Mouse (Mus musculus): ENCODE data around the gene Fkbp14. TPM values are rescaled to one million over a fixed set of nuclear protein-coding genes. Genes with fewer than 3 reads are reported as not detected.

The Fkbp14 gene
- polyA plus RNA-seq, 1 experiment, result 11.3 TPM

DNA sequence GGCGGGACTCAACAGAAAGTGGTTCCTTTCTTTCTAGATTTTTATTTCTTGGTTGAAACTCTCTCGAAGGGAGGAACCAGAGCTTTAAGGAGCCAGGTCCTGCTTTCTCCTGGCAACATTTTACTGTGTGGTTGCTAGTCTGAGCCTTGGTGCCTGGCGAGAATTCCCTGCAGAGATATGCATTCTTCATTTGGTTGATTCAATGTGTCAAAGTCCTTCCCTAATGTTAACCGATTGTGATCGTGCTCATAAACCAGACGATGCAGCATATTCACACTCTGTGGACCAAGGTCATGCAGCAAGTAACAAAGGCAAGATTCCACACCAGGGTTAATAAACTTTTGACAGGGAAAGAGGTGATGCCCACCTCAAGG lies 30.6 kb downstream of the Fkbp14 start:
- peaks cover 7% of the 10 kb centered on the region for H3K4me1 ChIP-seq (ENCODE audit: control insufficient read depth, insufficient read depth, low read length)
- peak overlapping the region; percentile 55 for H3K4me3 ChIP-seq (ENCODE audit: insufficient read depth, low read length)
- TF ChIP-seq POLR2A (IDR thresholded peaks at IDR 0.05; ENCODE audit: extremely low read depth, insufficient read depth, low read length) (no peak), CTCF (IDR thresholded peaks at IDR 0.05; ENCODE audit: extremely low read depth, insufficient read depth, low read length) (no peak)
- peak overlapping the region; percentile 19; the same call in 1 of the 2 replicates for H3K27ac ChIP-seq (ENCODE audit: insufficient read depth, low read length)

DNA sequence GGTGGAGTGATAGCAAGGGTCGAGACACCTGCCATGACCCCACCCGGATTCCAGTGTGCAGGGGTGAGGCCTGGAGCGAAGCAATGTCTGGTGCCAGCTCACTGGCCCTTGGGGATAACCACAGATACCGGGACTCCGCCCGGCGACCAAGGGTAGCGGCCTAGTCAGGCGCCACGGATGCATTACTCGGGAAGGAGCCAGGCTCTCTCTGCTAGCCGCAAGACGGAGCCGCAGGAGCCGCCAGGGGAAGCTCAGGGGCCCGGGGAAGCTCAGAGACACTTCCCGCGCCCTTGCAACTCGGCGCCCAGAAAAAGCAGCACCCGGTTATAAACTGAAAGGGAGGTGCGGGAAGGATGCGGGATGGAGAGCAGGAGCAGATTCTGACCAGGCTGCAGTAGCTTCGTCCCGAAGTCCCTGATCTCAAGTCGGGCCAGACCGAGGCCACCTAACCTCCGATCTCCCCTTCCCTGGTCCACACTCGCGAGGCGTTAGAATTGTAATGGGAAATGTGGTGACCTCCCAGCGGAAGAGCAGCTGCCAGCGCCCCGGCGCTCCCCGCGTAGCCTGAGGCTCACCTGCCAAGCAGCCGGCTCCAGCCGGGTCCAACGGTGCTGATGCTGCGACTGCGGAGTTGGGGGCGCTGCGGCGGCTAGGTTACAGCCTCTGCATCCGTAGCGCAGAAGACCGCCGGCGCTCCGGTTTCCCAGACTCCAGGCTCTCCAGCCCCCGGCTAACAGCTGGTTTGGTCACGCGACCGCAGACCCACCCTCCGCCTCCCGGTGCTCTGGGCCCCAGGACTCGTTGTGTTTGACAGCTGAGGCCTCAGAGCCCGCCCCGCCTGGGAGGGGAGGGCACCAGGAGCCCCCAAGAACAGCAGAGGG lies 31.2 kb downstream of the Fkbp14 start, which contains the start of gene Scrn1:
TSS of gene Scrn1 (minus strand) at position 825 of the 881 bp plus-strand sequence.
- H3K4me1 ChIP-seq (ENCODE audit: control insufficient read depth, insufficient read depth, low read length), result peaks cover 7% of the 10 kb centered on the region
- TF ChIP-seq POLR2A (IDR thresholded peaks at IDR 0.05; ENCODE audit: extremely low read depth, insufficient read depth, low read length) (peak; percentile 68; the same call in 1 of the 2 replicates), CTCF (IDR thresholded peaks at IDR 0.05; ENCODE audit: extremely low read depth, insufficient read depth, low read length) (no peak)
- H3K4me3 ChIP-seq (ENCODE audit: insufficient read depth, low read length), result peak within 1 kb of the TSS; percentile 55
- H3K27ac ChIP-seq (ENCODE audit: insufficient read depth, low read length), result peak within 1 kb of the TSS; percentile 19

DNA sequence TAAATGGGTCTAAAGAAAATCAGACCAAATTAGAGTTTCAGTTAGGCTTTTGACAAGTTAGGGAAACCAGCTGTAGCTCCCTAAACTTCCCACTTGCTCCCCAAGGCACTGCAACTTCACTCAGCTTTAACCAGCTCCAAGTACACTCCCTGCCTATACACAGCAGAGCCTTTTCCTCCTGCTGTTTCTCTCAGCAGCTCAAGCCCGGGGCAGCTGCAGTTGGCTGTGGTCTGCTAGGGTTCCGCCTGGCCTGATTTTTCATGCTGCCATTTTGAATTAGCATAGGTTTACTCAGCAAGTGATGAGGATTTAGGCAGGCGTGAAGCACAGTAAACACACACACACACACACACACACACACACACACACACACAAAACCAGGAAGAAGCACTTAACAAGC lies 32.1 kb downstream of the Fkbp14 start:
- Histone ChIP-seq H3K4me1 (ENCODE audit: control insufficient read depth, insufficient read depth, low read length) (peaks cover 7% of the 10 kb centered on the region), H3K27ac (ENCODE audit: insufficient read depth, low read length) (0 out of 2 replicates have a peak overlapping the region, but pooled peaks have one; percentile 19), H3K4me3 (ENCODE audit: insufficient read depth, low read length) (peak overlapping the region; percentile 55)
- no peak for TF ChIP-seq CTCF (IDR thresholded peaks at IDR 0.05; ENCODE audit: extremely low read depth, insufficient read depth, low read length)
- TF ChIP-seq POLR2A (IDR thresholded peaks at IDR 0.05; ENCODE audit: extremely low read depth, insufficient read depth, low read length), result no peak

DNA sequence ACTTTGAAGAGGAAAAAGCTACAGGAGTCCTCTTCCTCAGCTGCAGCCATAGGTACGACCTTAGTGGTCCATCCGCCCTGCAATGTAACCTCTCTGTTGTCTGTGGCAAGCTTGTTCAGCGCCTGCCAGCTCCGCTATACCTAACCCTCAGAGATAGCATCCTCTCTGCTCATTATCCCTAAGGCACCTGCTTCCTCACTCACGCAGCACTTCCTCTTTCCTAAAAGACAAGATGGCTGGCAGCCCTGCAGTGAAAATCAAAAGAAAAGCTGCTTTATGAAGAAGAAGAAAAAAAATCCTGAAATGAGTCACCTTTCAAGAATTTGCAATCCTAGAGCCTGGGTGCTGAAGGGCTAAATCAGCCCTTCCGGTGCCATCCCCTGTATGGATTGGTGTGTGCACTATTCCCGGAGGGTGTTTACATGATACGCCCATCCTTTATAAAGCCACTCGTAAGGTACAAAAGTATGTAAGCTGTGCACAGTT lies 32.6 kb downstream of the Fkbp14 start:
- TF ChIP-seq POLR2A (IDR thresholded peaks at IDR 0.05; ENCODE audit: extremely low read depth, insufficient read depth, low read length), result no peak
- TF ChIP-seq CTCF (IDR thresholded peaks at IDR 0.05; ENCODE audit: extremely low read depth, insufficient read depth, low read length), result no peak
- 0 out of 2 replicates have a peak overlapping the region, but pooled peaks have one; percentile 16 for H3K27ac ChIP-seq (ENCODE audit: insufficient read depth, low read length)
- peak overlapping the region; percentile 55 for H3K4me3 ChIP-seq (ENCODE audit: insufficient read depth, low read length)
- H3K4me1 ChIP-seq (ENCODE audit: control insufficient read depth, insufficient read depth, low read length), result peaks cover 8% of the 10 kb centered on the region

DNA sequence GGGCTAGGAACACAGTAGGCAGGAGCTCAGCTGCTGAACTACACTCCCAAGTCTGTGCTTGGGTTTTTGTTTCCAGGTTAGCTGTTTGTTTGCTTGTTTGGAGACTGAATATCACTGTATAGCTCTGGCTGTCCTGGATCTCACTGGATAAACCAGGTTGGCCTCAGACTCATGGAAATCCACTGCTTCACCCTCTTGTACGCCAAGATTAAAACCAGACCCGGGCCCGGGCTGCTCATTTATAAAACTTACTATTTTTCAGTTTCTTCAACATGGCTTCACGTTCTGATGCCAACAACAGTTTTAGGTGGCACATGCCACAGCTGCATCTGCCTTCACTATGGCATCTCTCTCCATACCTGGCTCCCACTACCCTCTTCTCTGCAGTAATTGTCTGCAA lies 33.5 kb downstream of the Fkbp14 start:
- peaks cover 9% of the 10 kb centered on the region for H3K4me1 ChIP-seq (ENCODE audit: control insufficient read depth, insufficient read depth, low read length)
- TF ChIP-seq CTCF (IDR thresholded peaks at IDR 0.05; ENCODE audit: extremely low read depth, insufficient read depth, low read length) (no peak), POLR2A (IDR thresholded peaks at IDR 0.05; ENCODE audit: extremely low read depth, insufficient read depth, low read length) (no peak)
- H3K4me3 ChIP-seq (ENCODE audit: insufficient read depth, low read length), result peak overlapping the region; percentile 55
- no peak overlapping the region for H3K27ac ChIP-seq (ENCODE audit: insufficient read depth, low read length)

DNA sequence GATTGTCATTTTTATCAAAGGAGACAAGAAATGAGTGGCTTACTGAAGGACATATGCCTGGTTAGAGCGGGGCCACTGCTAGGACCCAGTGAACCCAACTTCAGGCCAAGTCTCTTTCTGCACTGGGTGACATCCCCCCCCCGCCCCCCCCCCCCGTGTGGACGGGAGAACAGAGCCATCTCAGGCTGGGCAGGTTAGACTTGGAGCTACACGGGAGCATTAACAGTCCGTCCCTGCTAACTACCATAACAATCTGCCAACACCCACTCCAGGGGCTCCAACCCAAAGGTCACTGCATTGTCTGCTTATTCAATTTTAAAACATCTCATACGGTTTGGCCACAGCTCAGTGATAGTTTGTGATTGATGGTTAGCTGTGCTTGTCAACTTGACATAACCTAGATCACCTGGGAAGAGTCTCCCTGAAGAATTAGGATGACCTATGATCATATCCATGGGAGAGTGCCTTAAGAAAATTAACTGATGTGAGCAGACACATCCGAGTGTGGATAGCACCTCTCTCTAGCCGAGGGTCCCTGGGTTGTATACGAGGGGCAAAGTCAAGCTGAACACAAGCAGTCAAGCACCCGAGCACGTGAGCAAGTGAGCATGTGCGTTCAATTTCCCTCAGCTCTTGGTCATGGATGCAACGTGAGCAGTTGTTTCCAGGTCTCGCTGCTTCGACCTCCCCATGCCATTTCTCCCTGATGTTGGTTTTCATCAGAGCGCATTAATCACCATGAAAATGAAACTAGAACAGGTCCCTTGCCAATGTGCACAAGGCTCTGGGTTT lies 34.9 kb downstream of the Fkbp14 start:
- TF ChIP-seq CTCF (IDR thresholded peaks at IDR 0.05; ENCODE audit: extremely low read depth, insufficient read depth, low read length), result no peak
- TF ChIP-seq POLR2A (IDR thresholded peaks at IDR 0.05; ENCODE audit: extremely low read depth, insufficient read depth, low read length), result no peak
- Histone ChIP-seq H3K4me1 (ENCODE audit: control insufficient read depth, insufficient read depth, low read length) (peaks cover 9% of the 10 kb centered on the region), H3K4me3 (ENCODE audit: insufficient read depth, low read length) (no peak overlapping the region), H3K27ac (ENCODE audit: insufficient read depth, low read length) (no peak overlapping the region)

DNA sequence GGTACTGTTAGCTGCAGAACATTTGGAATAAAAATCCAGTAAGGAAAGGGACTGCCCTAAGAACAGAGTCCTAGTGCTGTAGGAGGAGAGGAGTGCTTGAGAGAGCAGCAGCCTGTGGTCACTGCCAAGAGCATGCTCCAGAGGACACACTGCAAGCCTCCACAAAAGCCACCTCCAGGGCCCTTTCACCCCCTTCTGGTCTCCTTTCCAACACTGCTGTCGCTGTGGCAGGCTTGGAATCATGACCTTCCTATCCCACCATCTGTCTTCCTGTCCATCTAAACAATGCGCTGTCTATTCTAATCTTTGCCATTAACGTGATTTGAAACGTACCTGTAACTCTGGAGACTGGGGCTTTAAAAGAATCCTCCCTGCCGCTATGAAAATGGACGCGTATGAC lies 38.6 kb downstream of the Fkbp14 start:
- TF ChIP-seq CTCF (IDR thresholded peaks at IDR 0.05; ENCODE audit: extremely low read depth, insufficient read depth, low read length), result no peak
- no peak for TF ChIP-seq POLR2A (IDR thresholded peaks at IDR 0.05; ENCODE audit: extremely low read depth, insufficient read depth, low read length)
- Histone ChIP-seq H3K27ac (ENCODE audit: insufficient read depth, low read length) (no peak overlapping the region), H3K4me1 (ENCODE audit: control insufficient read depth, insufficient read depth, low read length) (peaks cover 9% of the 10 kb centered on the region), H3K4me3 (ENCODE audit: insufficient read depth, low read length) (no peak overlapping the region)

DNA sequence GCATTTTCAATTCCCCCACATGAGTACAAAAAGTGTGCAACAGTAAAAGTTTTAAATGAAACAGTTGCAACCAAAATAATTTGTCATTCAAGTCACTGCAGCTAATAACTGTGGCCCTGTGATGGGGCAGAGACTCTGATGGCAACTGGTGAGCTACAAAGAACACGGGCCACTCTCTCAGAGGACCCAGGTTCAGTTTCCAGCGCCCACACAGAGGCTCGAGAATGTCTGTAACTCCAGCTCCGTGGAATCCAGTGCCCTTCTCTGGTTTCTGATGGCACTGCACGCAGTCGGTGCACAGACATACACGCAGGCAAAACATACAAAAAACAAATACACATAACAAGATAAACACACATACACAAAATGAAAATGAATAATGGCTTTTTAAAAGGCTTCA lies 39.4 kb downstream of the Fkbp14 start:
- TF ChIP-seq POLR2A (IDR thresholded peaks at IDR 0.05; ENCODE audit: extremely low read depth, insufficient read depth, low read length) (no peak), CTCF (IDR thresholded peaks at IDR 0.05; ENCODE audit: extremely low read depth, insufficient read depth, low read length) (no peak)
- Histone ChIP-seq H3K4me1 (ENCODE audit: control insufficient read depth, insufficient read depth, low read length) (peaks cover 7% of the 10 kb centered on the region), H3K27ac (ENCODE audit: insufficient read depth, low read length) (no peak overlapping the region), H3K4me3 (ENCODE audit: insufficient read depth, low read length) (no peak overlapping the region)

DNA sequence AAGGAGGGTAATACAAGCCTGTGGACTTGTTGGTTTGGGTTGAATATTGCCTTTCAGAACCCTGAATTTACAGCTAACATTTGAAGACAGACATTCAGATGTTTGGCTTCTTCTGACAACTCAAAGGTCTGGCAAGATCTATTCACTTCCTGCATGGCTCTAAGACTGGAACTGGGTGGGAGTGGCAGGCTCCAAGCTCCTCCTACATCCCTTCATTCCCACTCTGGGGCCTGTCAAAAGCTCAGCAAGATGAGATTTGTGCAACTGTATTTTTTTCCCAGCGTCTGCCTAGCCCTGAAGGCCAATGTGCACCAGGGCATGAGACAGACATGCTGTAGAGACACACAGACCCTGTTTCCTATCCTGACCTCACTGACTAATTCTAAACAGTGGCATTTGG lies 41.3 kb downstream of the Fkbp14 start:
- no peak for TF ChIP-seq CTCF (IDR thresholded peaks at IDR 0.05; ENCODE audit: extremely low read depth, insufficient read depth, low read length)
- TF ChIP-seq POLR2A (IDR thresholded peaks at IDR 0.05; ENCODE audit: extremely low read depth, insufficient read depth, low read length), result no peak
- no peak overlapping the region for H3K4me3 ChIP-seq (ENCODE audit: insufficient read depth, low read length)
- H3K4me1 ChIP-seq (ENCODE audit: control insufficient read depth, insufficient read depth, low read length), result peaks cover 4% of the 10 kb centered on the region
- H3K27ac ChIP-seq (ENCODE audit: insufficient read depth, low read length), result no peak overlapping the region
